In genomic region chr11:5307024-5307905, GRCm38 (mm10) we compare ENCODE assay signal across 22 mouse cellular contexts. TPM values are rescaled to one million over a fixed set of nuclear protein-coding genes. Genes with fewer than 3 reads are reported as not detected.
DNase-seq lines count a peak whose midpoint lies in the region; ATAC-seq and TF ChIP-seq lines count a peak whose summit lies in the region.
"Had no signal": no experiment of that assay in that cellular context is flagged by ENCODE, and none has a peak within 500 bp of the region (broad histone marks: within the 10 kb centered on the region; RNA-seq: fewer than 3 reads in every experiment).

No protein-coding gene starts in this region.

- WGBS in intestine, embryonic 16.5 days = 75% methylated on average over 13 of the region's 13 CpGs
- 70% methylated on average over 13 of the region's 13 CpGs for WGBS in intestine, embryonic 15.5 days
- 38% methylated on average over 13 of the region's 13 CpGs for WGBS in liver, adult 2 months
- 68% methylated on average over 13 of the region's 13 CpGs for WGBS in liver, embryonic 12.5 days (ENCODE audit: insufficient replicate concordance)
- WGBS in hindbrain, embryonic 10.5 days = 89% methylated on average over 13 of the region's 13 CpGs

- no peak overlapping the region for H3K4me3 ChIP-seq in intestine, embryonic 16.5 days (ENCODE audit: low read length)
- no peak overlapping the region for H3K4me3 ChIP-seq in intestine, embryonic 15.5 days (replicated peaks)
- H3K4me3 ChIP-seq in liver, adult 2 months (ENCODE audit: insufficient read depth, low read depth, low read length) = no peak overlapping the region
- no peak overlapping the region for H3K4me3 ChIP-seq in liver, embryonic 12.5 days
- no peak overlapping the region for H3K4me3 ChIP-seq in ES-Bruce4 (ENCODE audit: low read depth, low read length)
- no peak overlapping the region for H3K4me3 ChIP-seq in hindbrain, embryonic 10.5 days
- H3K4me3 ChIP-seq: embryonic facial prominence, embryonic 13.5 days; forebrain, embryonic 15.5 days; heart, embryonic 13.5 days; hindbrain, embryonic 15.5 days; left cerebral cortex, adult 2 months; limb, embryonic 10.5 days; midbrain, embryonic 10.5 days had no signal

- H3K9me3 ChIP-seq in intestine, embryonic 16.5 days (ENCODE audit: control insufficient read depth, low read length) = no peaks in the 10 kb centered on the region
- H3K9me3 ChIP-seq in intestine, embryonic 15.5 days = no peaks in the 10 kb centered on the region
- no peaks in the 10 kb centered on the region for H3K9me3 ChIP-seq in liver, embryonic 12.5 days (replicated peaks)
- no peaks in the 10 kb centered on the region for H3K9me3 ChIP-seq in ES-Bruce4 (replicated peaks; ENCODE audit: control insufficient read depth, insufficient read depth, low read length, poor library complexity, severe bottlenecking)
- H3K9me3 ChIP-seq in hindbrain, embryonic 10.5 days = no peaks in the 10 kb centered on the region
- H3K9me3 ChIP-seq: embryonic facial prominence, embryonic 13.5 days; forebrain, embryonic 15.5 days; heart, embryonic 13.5 days; hindbrain, embryonic 15.5 days; limb, embryonic 10.5 days; midbrain, embryonic 10.5 days had no signal

- no peaks in the 10 kb centered on the region for H3K36me3 ChIP-seq in intestine, embryonic 16.5 days (ENCODE audit: control insufficient read depth, insufficient read depth, low read length)
- H3K36me3 ChIP-seq in intestine, embryonic 15.5 days = no peaks in the 10 kb centered on the region
- H3K36me3 ChIP-seq in liver, adult 2 months (ENCODE audit: control insufficient read depth, insufficient read depth, low read length) = no peaks in the 10 kb centered on the region
- no peaks in the 10 kb centered on the region for H3K36me3 ChIP-seq in liver, embryonic 12.5 days
- no peaks in the 10 kb centered on the region for H3K36me3 ChIP-seq in ES-Bruce4 (ENCODE audit: control insufficient read depth, insufficient read depth, low read length, poor library complexity, severe bottlenecking)
- H3K36me3 ChIP-seq in hindbrain, embryonic 10.5 days = peaks cover 7% of the 10 kb centered on the region; the same call in 1 of the 2 replicates
- H3K36me3 ChIP-seq: forebrain, embryonic 15.5 days; heart, embryonic 13.5 days; hindbrain, embryonic 15.5 days had no signal

- ATAC-seq in intestine, embryonic 16.5 days = no peak
- ATAC-seq in intestine, embryonic 15.5 days = no peak
- no peak for ATAC-seq in liver, embryonic 12.5 days
- ATAC-seq: forebrain, embryonic 15.5 days had no signal

- no peak overlapping the region for H3K4me2 ChIP-seq in intestine, embryonic 16.5 days (ENCODE audit: low read depth, low read length)
- H3K4me2 ChIP-seq in intestine, embryonic 15.5 days (replicated peaks) = no peak overlapping the region
- no peak overlapping the region for H3K4me2 ChIP-seq in liver, embryonic 12.5 days
- H3K4me2 ChIP-seq: embryonic facial prominence, embryonic 13.5 days; forebrain, embryonic 15.5 days; heart, embryonic 13.5 days; hindbrain, embryonic 15.5 days had no signal

- peak; percentile 55 for DNase-seq in liver, adult 2 months (ENCODE audit: extremely low read depth, low read depth, low spot score)
- DNase-seq in ZHBTc4 (ENCODE audit: low read depth, low spot score) = peak; percentile 23
- no peak for DNase-seq in thymus, postnatal 25 days
- no peak for DNase-seq in hindbrain, embryonic 10.5 days (ENCODE audit: low spot score)
- DNase-seq: cerebellum, adult 2 months; gastrocnemius, postnatal 14 days; heart, adult 18-20 months; kidney, postnatal 10 days; lung, adult 18-20 months; right cerebral cortex, adult 18-20 months had no signal

- H3K4me1 ChIP-seq in intestine, embryonic 16.5 days (ENCODE audit: control insufficient read depth, insufficient read depth, low read length) = peaks cover 6% of the 10 kb centered on the region; the same call in 1 of the 2 replicates
- 0 out of 2 replicates have a peak, but pooled peaks cover 7% of the 10 kb centered on the region for H3K4me1 ChIP-seq in intestine, embryonic 15.5 days (replicated peaks)
- H3K4me1 ChIP-seq in liver, adult 2 months (ENCODE audit: control insufficient read depth, insufficient read depth, low read length) = peaks cover 18% of the 10 kb centered on the region
- peaks cover 10% of the 10 kb centered on the region for H3K4me1 ChIP-seq in liver, embryonic 12.5 days
- no peaks in the 10 kb centered on the region for H3K4me1 ChIP-seq in ES-Bruce4 (ENCODE audit: control insufficient read depth, insufficient read depth, low read length)
- H3K4me1 ChIP-seq in hindbrain, embryonic 10.5 days (replicated peaks) = no peaks in the 10 kb centered on the region
- H3K4me1 ChIP-seq: embryonic facial prominence, embryonic 13.5 days; forebrain, embryonic 15.5 days; hindbrain, embryonic 15.5 days; limb, embryonic 10.5 days; midbrain, embryonic 10.5 days had no signal

- TF ChIP-seq EP300 in ES-Bruce4 (IDR thresholded peaks at IDR 0.05; ENCODE audit: insufficient read depth, low read depth, low read length) = no peak

- peak overlapping the region; percentile 68; the same call in 1 of the 2 replicates for H3K27ac ChIP-seq in intestine, embryonic 16.5 days (ENCODE audit: low read length)
- H3K27ac ChIP-seq in intestine, embryonic 15.5 days = no peak overlapping the region
- 0 out of 2 replicates have a peak overlapping the region, but pooled peaks have one; percentile 8 for H3K27ac ChIP-seq in liver, adult 2 months (replicated peaks; ENCODE audit: insufficient read depth, low read depth, low read length)
- H3K27ac ChIP-seq in liver, embryonic 12.5 days = no peak overlapping the region
- no peak overlapping the region for H3K27ac ChIP-seq in ES-Bruce4 (ENCODE audit: insufficient read depth, low read length)
- no peak overlapping the region for H3K27ac ChIP-seq in hindbrain, embryonic 10.5 days
- H3K27ac ChIP-seq: embryonic facial prominence, embryonic 13.5 days; forebrain, embryonic 15.5 days; heart, embryonic 13.5 days; hindbrain, embryonic 15.5 days; left cerebral cortex, adult 2 months; limb, embryonic 10.5 days; macrophage; midbrain, embryonic 10.5 days had no signal

- H3K9ac ChIP-seq in intestine, embryonic 16.5 days (ENCODE audit: low read depth, low read length) = no peak overlapping the region
- H3K9ac ChIP-seq in intestine, embryonic 15.5 days = no peak overlapping the region
- H3K9ac ChIP-seq in liver, adult 2 months (ENCODE audit: low read depth, low read length) = no peak overlapping the region
- no peak overlapping the region for H3K9ac ChIP-seq in liver, embryonic 12.5 days
- no peak overlapping the region for H3K9ac ChIP-seq in ES-Bruce4 (ENCODE audit: low read depth, poor library complexity, severe bottlenecking)
- H3K9ac ChIP-seq: embryonic facial prominence, embryonic 13.5 days; forebrain, embryonic 15.5 days; heart, embryonic 13.5 days; hindbrain, embryonic 15.5 days had no signal

- TF ChIP-seq CTCF in liver, adult 2 months (IDR thresholded peaks at IDR 0.05; ENCODE audit: low read depth, low read length) = 0 out of 2 replicates have a peak, but pooled peaks have one; percentile 37
- peak; percentile 36 for TF ChIP-seq CTCF in ES-Bruce4 (IDR thresholded peaks at IDR 0.05; ENCODE audit: low read depth, low read length)

- H3K79me2 ChIP-seq in liver, adult 2 months (ENCODE audit: control insufficient read depth, insufficient read depth, low read length) = no peaks in the 10 kb centered on the region; the same call in 1 of the 2 replicates

- no peaks in the 10 kb centered on the region for H3K27me3 ChIP-seq in intestine, embryonic 16.5 days (replicated peaks; ENCODE audit: control insufficient read depth, insufficient read depth, low read length)
- no peaks in the 10 kb centered on the region for H3K27me3 ChIP-seq in intestine, embryonic 15.5 days (replicated peaks)
- no peaks in the 10 kb centered on the region for H3K27me3 ChIP-seq in liver, adult 2 months (ENCODE audit: control insufficient read depth, insufficient read depth, low read length)
- H3K27me3 ChIP-seq in liver, embryonic 12.5 days (replicated peaks) = no peaks in the 10 kb centered on the region
- H3K27me3 ChIP-seq in ES-Bruce4 (ENCODE audit: control insufficient read depth, insufficient read depth, low read length, poor library complexity, severe bottlenecking) = no peaks in the 10 kb centered on the region
- H3K27me3 ChIP-seq in hindbrain, embryonic 10.5 days (ENCODE audit: insufficient read depth, poor library complexity, severe bottlenecking) = no peaks in the 10 kb centered on the region
- H3K27me3 ChIP-seq: embryonic facial prominence, embryonic 13.5 days; forebrain, embryonic 15.5 days; heart, embryonic 13.5 days; hindbrain, embryonic 15.5 days had no signal

- TF ChIP-seq POLR2A in liver, adult 2 months (IDR thresholded peaks at IDR 0.05; ENCODE audit: extremely low read depth, insufficient read depth, low read length) = no peak
- TF ChIP-seq POLR2A in ES-Bruce4 (IDR thresholded peaks at IDR 0.05; ENCODE audit: insufficient read depth, low read length) = no peak

RNA-seq across cellular contexts. Expression of gene Kremen1, which starts 45.9 kb away (rescaled TPM):
- polyA plus RNA-seq in intestine, embryonic 16.5 days (2015; fragmentation: Nextera tagmentation; extraction: Ambion mirVana) = 9.1 and 10.5 TPM in 2 replicates
- 10.4 and 11.7 TPM in 2 replicates for polyA plus RNA-seq in intestine, embryonic 15.5 days (2015; fragmentation: Nextera tagmentation; extraction: Ambion mirVana)
- total RNA-seq in liver, adult 2 months (2014; rRNA removed) = 3.6 and 4.2 TPM in 2 replicates
- 6.7 and 6.8 TPM in 2 replicates for polyA plus RNA-seq in liver, adult 2 months (2012; rRNA removed)
- polyA plus RNA-seq in liver, embryonic 12.5 days (2016; fragmentation: Nextera tagmentation; extraction: Ambion mirVana) = 2.4 and 3.1 TPM in 2 replicates
- polyA plus RNA-seq in ES-Bruce4 (2011; ENCODE audit: insufficient read depth, insufficient read length, low read depth, missing spikeins) = 27.8 and 30.2 TPM in 2 replicates
- 12.1 and 12.8 TPM in 2 replicates for polyA plus RNA-seq in hindbrain, embryonic 10.5 days (2016; fragmentation: Nextera tagmentation; extraction: Ambion mirVana)

Comparison
In these comparisons a context has a peak if more than half of its experiments do, and no peak if none do; other contexts are left out.
1. H3K27ac ChIP-seq: peak in intestine, embryonic 16.5 days (single experiment) and liver, adult 2 months (single experiment); none in intestine, embryonic 15.5 days (single experiment), liver, embryonic 12.5 days (single experiment), ES-Bruce4 (single experiment) and hindbrain, embryonic 10.5 days (single experiment).
2. DNase-seq: peak in liver, adult 2 months (single experiment) and ZHBTc4 (single experiment); none in thymus, postnatal 25 days (single experiment) and hindbrain, embryonic 10.5 days (single experiment).